Mouse (Mus musculus) midbrain, embryonic 12.5 days (tissue): Measurements from ENCODE around the gene Acot7. TPM values are rescaled to one million over a fixed set of nuclear protein-coding genes. Genes with fewer than 3 reads are reported as not detected.

Source experiments
- ATAC-seq: fragments of 200-750 bp; cut with Nextera tagmentation; 2 replicates; pipeline ENCODE4 v1.8.0; 2017; ENCODE audit warnings: low read depth, moderate TSS enrichment, moderate library complexity; ENCODE audit not compliant: low FRiP score
- H3K27ac ChIP-seq: fragments of 300-500 bp; sonication (generic); replicated peaks from 2 replicates; pipeline ENCODE4 v1.5.1; 2016; ENCODE audit warnings: mild to moderate bottlenecking
- H3K27me3 ChIP-seq: fragments of 300-500 bp; sonication (generic); 2 replicates; pipeline ENCODE4 v1.6.1; 2016; ENCODE audit warnings: mild to moderate bottlenecking
- H3K36me3 ChIP-seq: fragments of 300-500 bp; sonication (generic); 2 replicates; pipeline ENCODE4 v1.6.1; 2016
- H3K4me1 ChIP-seq: fragments of 300-500 bp; sonication (generic); 2 replicates; pipeline ENCODE4 v1.6.1; 2016
- H3K4me2 ChIP-seq: fragments of 300-500 bp; sonication (generic); replicated peaks from 2 replicates; pipeline ENCODE4 v1.6.1; 2016; ENCODE audit warnings: mild to moderate bottlenecking, moderate library complexity
- H3K4me3 ChIP-seq: fragments of 300-500 bp; sonication (generic); 2 replicates; pipeline ENCODE4 v1.5.1; 2016; ENCODE audit warnings: mild to moderate bottlenecking
- H3K9ac ChIP-seq: fragments of 300-500 bp; sonication (generic); replicated peaks from 2 replicates; pipeline ENCODE4 v1.6.1; 2016; ENCODE audit warnings: mild to moderate bottlenecking, moderate library complexity
- H3K9me3 ChIP-seq: fragments of 300-500 bp; sonication (generic); 2 replicates; pipeline ENCODE4 v1.6.1; 2016; ENCODE audit warnings: mild to moderate bottlenecking
- WGBS: fragments of 180-500 bp; shearing (Covaris S2); methylation state at CpG from one replicate; pipeline ENCODE4 v1.1.7; 2016; 5-methylcytosine and 5-hydroxymethylcytosine counted together
- polyA plus RNA-seq: library from polyadenylated mRNA; unstranded; fragments of >200 nt; fragmentation: Nextera tagmentation; extraction: Ambion mirVana; gene quantifications from 2 replicates; pipeline ENCODE4 v1.2.1, GENCODE M21; 2016

The Acot7 gene
- polyA plus RNA-seq, 1 experiment from 2014 or later, result 104 TPM

- Histone ChIP-seq H3K4me3 (no peak overlapping the region), H3K9me3 (no peaks in the 10 kb centered on the region), H3K4me2 (no peak overlapping the region), H3K27ac (no peak overlapping the region), H3K27me3 (no peaks in the 10 kb centered on the region), H3K9ac (no peak overlapping the region), H3K36me3 (no peaks in the 10 kb centered on the region), H3K4me1 (peaks cover 7% of the 10 kb centered on the region)
- 84% methylated on average over 5 of the region's 5 CpGs for WGBS
- ATAC-seq, result no peak
These were observed 19.6 kb downstream of the Acot7 start for GRCm38 (mm10) chr4:152197545-152197944.

GRCm38 (mm10) chr4:152199617-152200016, 21.7 kb downstream of the Acot7 start:
- H3K36me3 ChIP-seq, result no peaks in the 10 kb centered on the region
- no peak for ATAC-seq
- peaks cover 8% of the 10 kb centered on the region for H3K4me1 ChIP-seq
- no peak overlapping the region for H3K9ac ChIP-seq
- H3K27ac ChIP-seq, result no peak overlapping the region
- WGBS, result 96% methylated on average over 1 of the region's 1 CpGs
- no peak overlapping the region for H3K4me2 ChIP-seq
- H3K9me3 ChIP-seq, result no peaks in the 10 kb centered on the region
- no peak overlapping the region for H3K4me3 ChIP-seq
- no peaks in the 10 kb centered on the region for H3K27me3 ChIP-seq

- 80% methylated on average over 6 of the region's 6 CpGs for WGBS
- ATAC-seq, result no peak
- no peaks in the 10 kb centered on the region for H3K9me3 ChIP-seq
- H3K4me2 ChIP-seq, result no peak overlapping the region
- H3K4me3 ChIP-seq, result no peak overlapping the region
- H3K9ac ChIP-seq, result no peak overlapping the region
- H3K27me3 ChIP-seq, result no peaks in the 10 kb centered on the region
- no peaks in the 10 kb centered on the region for H3K36me3 ChIP-seq
- H3K4me1 ChIP-seq, result peaks cover 8% of the 10 kb centered on the region
- no peak overlapping the region for H3K27ac ChIP-seq
These were observed 23.6 kb downstream of the Acot7 start for GRCm38 (mm10) chr4:152201492-152201891.

- ATAC-seq, result no peak
- Histone ChIP-seq H3K4me3 (no peak overlapping the region), H3K27ac (no peak overlapping the region), H3K27me3 (no peaks in the 10 kb centered on the region), H3K4me2 (no peak overlapping the region), H3K9me3 (no peaks in the 10 kb centered on the region), H3K36me3 (no peaks in the 10 kb centered on the region), H3K4me1 (peaks cover 8% of the 10 kb centered on the region), H3K9ac (no peak overlapping the region)
- 92% methylated on average over 1 of the region's 1 CpGs for WGBS
These were observed 24.5 kb downstream of the Acot7 start for GRCm38 (mm10) chr4:152202418-152202817.

DNA sequence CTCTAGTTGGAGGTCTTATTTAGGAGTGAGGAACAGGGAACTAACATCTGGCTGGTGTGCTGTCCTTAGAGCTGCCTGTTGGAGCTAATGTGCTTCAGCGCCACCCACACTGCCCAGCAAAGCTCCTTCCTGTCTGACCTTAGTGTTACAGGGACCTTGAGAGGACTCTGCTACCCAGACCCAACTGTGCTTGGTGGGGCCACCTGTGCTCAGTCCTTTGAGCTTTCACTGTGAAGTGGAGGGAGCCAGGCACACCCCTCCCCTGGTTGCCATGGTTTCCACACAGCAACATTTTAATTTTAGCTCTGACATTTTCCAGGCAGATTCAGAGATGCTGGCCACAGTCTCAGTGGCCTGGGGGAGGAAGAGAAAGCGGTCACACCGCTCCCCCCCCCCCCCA, 25.0 kb downstream of the Acot7 start:
- 79% methylated on average over 3 of the region's 3 CpGs for WGBS
- no peak for ATAC-seq

DNA sequence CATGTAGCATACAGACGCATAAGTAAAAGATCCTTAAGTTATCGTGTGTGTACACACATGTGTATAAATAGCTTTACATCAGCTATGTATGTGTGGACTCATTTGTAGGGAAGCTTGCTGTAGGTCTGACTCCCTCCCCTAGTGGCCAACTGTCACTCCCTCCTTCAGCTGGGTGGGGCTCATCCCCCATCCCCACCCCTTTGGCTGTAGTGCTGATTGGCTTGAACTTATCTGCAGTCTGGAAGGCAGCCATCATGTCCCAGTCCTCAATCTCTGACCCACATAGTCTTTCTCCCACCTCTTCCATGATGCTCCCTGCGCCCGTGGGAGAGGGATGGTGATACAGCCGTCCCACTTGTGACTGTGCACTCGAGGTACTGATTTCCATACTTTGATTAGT, 26.7 kb downstream of the Acot7 start:
- WGBS, result 89% methylated on average over 6 of the region's 6 CpGs
- no peak overlapping the region for H3K9ac ChIP-seq
- H3K9me3 ChIP-seq, result no peaks in the 10 kb centered on the region
- no peak overlapping the region for H3K4me2 ChIP-seq
- H3K4me1 ChIP-seq, result peaks cover 8% of the 10 kb centered on the region
- no peak overlapping the region for H3K27ac ChIP-seq
- no peaks in the 10 kb centered on the region for H3K36me3 ChIP-seq
- H3K27me3 ChIP-seq, result no peaks in the 10 kb centered on the region
- no peak for ATAC-seq
- no peak overlapping the region for H3K4me3 ChIP-seq

More for the DNA sequence above, 25.0 kb downstream of the Acot7 start:
- Histone ChIP-seq H3K9me3 (no peaks in the 10 kb centered on the region), H3K4me3 (no peak overlapping the region), H3K9ac (no peak overlapping the region), H3K27me3 (no peaks in the 10 kb centered on the region), H3K36me3 (no peaks in the 10 kb centered on the region), H3K27ac (no peak overlapping the region), H3K4me1 (peaks cover 8% of the 10 kb centered on the region), H3K4me2 (no peak overlapping the region)

DNA sequence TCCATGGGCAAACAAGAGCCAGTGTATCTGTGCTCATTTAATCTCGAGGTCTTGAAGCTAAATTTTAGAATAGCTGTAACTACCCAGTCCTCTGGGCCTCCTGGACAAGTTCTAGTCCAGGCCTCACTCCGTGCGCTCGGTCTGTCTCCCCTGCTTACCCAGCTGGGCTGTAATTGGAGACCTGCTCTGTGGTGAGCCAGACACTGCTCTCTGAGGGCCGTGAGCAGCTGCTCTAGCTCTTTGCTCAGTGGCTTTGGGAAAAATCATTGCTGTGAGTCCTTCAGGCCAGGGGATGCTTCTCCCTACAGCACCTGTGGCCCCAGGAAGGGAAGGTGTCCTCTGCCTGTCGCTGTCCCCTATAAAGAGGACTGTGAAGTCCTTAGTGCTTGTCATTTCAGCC, 28.3 kb downstream of the Acot7 start:
- no peaks in the 10 kb centered on the region for H3K27me3 ChIP-seq
- no peak overlapping the region for H3K4me2 ChIP-seq
- no peak overlapping the region for H3K27ac ChIP-seq
- peaks cover 8% of the 10 kb centered on the region for H3K4me1 ChIP-seq
- H3K9me3 ChIP-seq, result no peaks in the 10 kb centered on the region
- no peak for ATAC-seq
- H3K4me3 ChIP-seq, result no peak overlapping the region
- peaks cover 4% of the 10 kb centered on the region; the same call in 1 of the 2 replicates for H3K36me3 ChIP-seq
- 68% methylated on average over 6 of the region's 6 CpGs for WGBS
- no peak overlapping the region for H3K9ac ChIP-seq

DNA sequence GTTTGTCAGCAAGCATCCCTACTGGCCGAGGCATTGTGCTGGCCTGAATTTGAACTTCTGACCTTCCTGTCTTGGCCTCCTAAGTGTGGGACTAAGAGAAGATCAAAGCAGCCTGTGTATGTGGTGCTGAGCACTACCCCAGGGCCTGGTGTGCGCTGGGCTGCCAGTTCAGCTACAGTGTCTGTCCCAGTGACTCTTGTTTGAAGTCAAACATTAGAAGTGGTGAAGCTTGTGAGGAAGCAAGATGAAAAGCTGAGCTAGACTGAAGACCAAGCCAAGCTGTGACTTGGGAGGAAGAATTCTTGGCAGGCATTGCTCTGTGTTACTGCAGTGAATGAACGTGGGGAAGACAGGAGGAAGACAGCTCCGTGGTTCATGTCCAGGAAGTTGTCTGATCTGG, 31.7 kb downstream of the Acot7 start:
- ATAC-seq, result no peak
- H3K27ac ChIP-seq, result no peak overlapping the region
- WGBS, result 78% methylated on average over 4 of the region's 4 CpGs

GRCm38 (mm10) chr4:152212091-152212505, 34.2 kb downstream of the Acot7 start:
- Histone ChIP-seq H3K4me3 (no peak overlapping the region), H3K36me3 (peaks cover 4% of the 10 kb centered on the region; the same call in 1 of the 2 replicates), H3K27me3 (peaks cover 43% of the 10 kb centered on the region), H3K27ac (no peak overlapping the region), H3K4me1 (peaks cover 6% of the 10 kb centered on the region), H3K9ac (no peak overlapping the region), H3K4me2 (no peak overlapping the region), H3K9me3 (no peaks in the 10 kb centered on the region)
- ATAC-seq, result no peak
- 86% methylated on average over 6 of the region's 6 CpGs for WGBS

More for the DNA sequence above, 31.7 kb downstream of the Acot7 start:
- Histone ChIP-seq H3K4me2 (no peak overlapping the region), H3K36me3 (peaks cover 4% of the 10 kb centered on the region; the same call in 1 of the 2 replicates), H3K9ac (no peak overlapping the region), H3K9me3 (no peaks in the 10 kb centered on the region), H3K4me3 (no peak overlapping the region), H3K27me3 (peaks cover 27% of the 10 kb centered on the region), H3K4me1 (peaks cover 5% of the 10 kb centered on the region)

DNA sequence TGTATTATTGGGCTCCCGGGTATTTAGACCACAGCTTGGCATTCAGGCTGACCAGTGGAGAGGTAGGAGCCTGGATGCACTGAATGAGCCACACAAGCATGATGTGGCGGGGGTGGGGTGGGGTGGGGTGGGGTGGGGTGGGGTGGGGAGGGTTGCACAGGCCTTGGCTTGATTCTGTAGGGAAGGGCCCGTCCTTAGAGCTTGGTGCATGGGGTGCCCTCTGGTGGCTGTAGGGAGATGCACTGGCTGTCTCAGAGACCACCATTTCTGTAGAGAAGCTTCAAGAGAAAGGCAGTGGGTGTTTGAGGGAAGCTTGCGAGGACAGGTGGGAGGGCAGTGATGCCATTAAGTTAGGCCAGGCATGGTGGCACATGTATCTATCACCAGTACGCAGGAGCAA, 34.6 kb downstream of the Acot7 start:
- no peak overlapping the region for H3K9ac ChIP-seq
- ATAC-seq, result peak; percentile 16; the same call in 1 of the 2 replicates
- H3K9me3 ChIP-seq, result no peaks in the 10 kb centered on the region
- H3K27ac ChIP-seq, result no peak overlapping the region
- H3K4me3 ChIP-seq, result no peak overlapping the region
- H3K4me2 ChIP-seq, result no peak overlapping the region
- H3K4me1 ChIP-seq, result peaks cover 6% of the 10 kb centered on the region
- WGBS, result 39% methylated on average over 5 of the region's 5 CpGs
- peaks cover 4% of the 10 kb centered on the region; the same call in 1 of the 2 replicates for H3K36me3 ChIP-seq
- H3K27me3 ChIP-seq, result peaks cover 47% of the 10 kb centered on the region

DNA sequence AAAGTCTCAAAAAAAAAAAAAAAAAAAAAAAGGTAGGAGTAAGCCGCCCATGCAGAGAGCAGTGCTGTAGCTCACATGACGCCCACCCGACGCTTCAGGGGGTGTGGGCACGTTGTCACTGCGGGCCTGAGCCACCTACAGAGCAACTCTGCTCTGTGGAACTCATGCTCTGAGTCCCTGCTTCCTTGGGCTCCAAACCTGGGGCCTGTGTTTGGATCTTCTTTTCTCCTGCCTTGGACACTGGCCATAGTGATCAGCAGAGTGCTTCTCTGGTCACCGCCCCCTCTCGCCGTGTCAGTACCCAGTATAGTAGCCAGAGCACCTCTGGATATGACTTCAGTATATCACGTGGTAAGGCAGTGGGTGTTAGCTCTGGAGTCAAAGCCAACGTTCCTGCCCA, 35.0 kb downstream of the Acot7 start:
- Histone ChIP-seq H3K4me2 (no peak overlapping the region), H3K27ac (no peak overlapping the region), H3K4me3 (no peak overlapping the region), H3K36me3 (peaks cover 4% of the 10 kb centered on the region; the same call in 1 of the 2 replicates), H3K4me1 (peaks cover 6% of the 10 kb centered on the region), H3K9me3 (no peaks in the 10 kb centered on the region), H3K9ac (no peak overlapping the region), H3K27me3 (peaks cover 51% of the 10 kb centered on the region)
- 71% methylated on average over 11 of the region's 11 CpGs for WGBS
- no peak for ATAC-seq

GRCm38 (mm10) chr4:152213760-152214480, 36.0 kb downstream of the Acot7 start:
- Histone ChIP-seq H3K27me3 (peaks cover 61% of the 10 kb centered on the region), H3K4me2 (no peak overlapping the region), H3K9me3 (no peaks in the 10 kb centered on the region), H3K4me3 (no peak overlapping the region), H3K27ac (no peak overlapping the region), H3K9ac (peak overlapping the region; percentile 20; the same call in 1 of the 2 replicates), H3K4me1 (peaks cover 6% of the 10 kb centered on the region), H3K36me3 (peaks cover 13% of the 10 kb centered on the region; the same call in 1 of the 2 replicates)
- 34% methylated on average over 6 of the region's 6 CpGs for WGBS
- peak; percentile 45; the same call in 1 of the 2 replicates for ATAC-seq
